Comparison of ENCODE assay signal across 8 mouse cellular contexts in genomic region chr15:27808596-27809276, GRCm38 (mm10).
DNase-seq lines count a peak whose midpoint lies in the region; ATAC-seq lines count a peak whose summit lies in the region.

No protein-coding gene starts in this region.

- WGBS in forebrain, embryonic 14.5 days, result 49% methylated on average over 5 of the region's 5 CpGs
- WGBS in intestine, embryonic 14.5 days, result 35% methylated on average over 5 of the region's 5 CpGs
- WGBS in liver, embryonic 11.5 days, result 54% methylated on average over 5 of the region's 5 CpGs

- no peak overlapping the region for H3K4me2 ChIP-seq in forebrain, embryonic 14.5 days (ENCODE audit: low read length)
- no peak overlapping the region for H3K4me2 ChIP-seq in intestine, embryonic 14.5 days (ENCODE audit: low read length)
- H3K4me2 ChIP-seq in liver, embryonic 11.5 days, result no peak overlapping the region

- H3K27me3 ChIP-seq in forebrain, embryonic 14.5 days (replicated peaks; ENCODE audit: control insufficient read depth, insufficient read depth, low read length), result no peaks in the 10 kb centered on the region
- no peaks in the 10 kb centered on the region for H3K27me3 ChIP-seq in intestine, embryonic 14.5 days (replicated peaks; ENCODE audit: control insufficient read depth, insufficient read depth, low read length)
- H3K27me3 ChIP-seq in liver, embryonic 11.5 days (replicated peaks; ENCODE audit: control insufficient read depth, insufficient read depth, low read length), result no peaks in the 10 kb centered on the region

- H3K9me3 ChIP-seq in forebrain, embryonic 14.5 days (replicated peaks; ENCODE audit: control insufficient read depth, low read length), result no peaks in the 10 kb centered on the region
- H3K9me3 ChIP-seq in intestine, embryonic 14.5 days (ENCODE audit: control insufficient read depth, low read length), result no peaks in the 10 kb centered on the region
- no peaks in the 10 kb centered on the region for H3K9me3 ChIP-seq in liver, embryonic 11.5 days (ENCODE audit: control insufficient read depth, low read length)

- H3K36me3 ChIP-seq in forebrain, embryonic 14.5 days (ENCODE audit: control insufficient read depth, insufficient read depth, low read length), result peaks cover 56% of the 10 kb centered on the region
- peaks cover 37% of the 10 kb centered on the region for H3K36me3 ChIP-seq in intestine, embryonic 14.5 days (ENCODE audit: control insufficient read depth, insufficient read depth, low read length)
- H3K36me3 ChIP-seq in liver, embryonic 11.5 days (ENCODE audit: control insufficient read depth, insufficient read depth, low read length), result peaks cover 3% of the 10 kb centered on the region; the same call in 1 of the 2 replicates

- no peak overlapping the region for H3K9ac ChIP-seq in forebrain, embryonic 14.5 days (ENCODE audit: low read length)
- H3K9ac ChIP-seq in intestine, embryonic 14.5 days (ENCODE audit: low read length), result no peak overlapping the region
- H3K9ac ChIP-seq in liver, embryonic 11.5 days (ENCODE audit: low read depth, low read length), result no peak overlapping the region

- ATAC-seq in forebrain, embryonic 14.5 days, result peak; percentile 40; the same call in 1 of the 2 replicates
- 0 out of 2 replicates have a peak, but pooled peaks have one; percentile 30 for ATAC-seq in intestine, embryonic 14.5 days (replicated peaks; ENCODE audit: low FRiP score, low TSS enrichment, low read depth)
- ATAC-seq in liver, embryonic 11.5 days (replicated peaks; ENCODE audit: low FRiP score), result no peak

- H3K4me3 ChIP-seq in forebrain, embryonic 14.5 days (ENCODE audit: low read depth, low read length), result no peak overlapping the region
- no peak overlapping the region for H3K4me3 ChIP-seq in intestine, embryonic 14.5 days (ENCODE audit: low read depth, low read length)
- no peak overlapping the region for H3K4me3 ChIP-seq in liver, embryonic 11.5 days (ENCODE audit: low read depth, low read length)

- peaks cover 12% of the 10 kb centered on the region; the same call in 1 of the 2 replicates for H3K4me1 ChIP-seq in forebrain, embryonic 14.5 days (ENCODE audit: control insufficient read depth, insufficient read depth, low read length)
- peaks cover 55% of the 10 kb centered on the region for H3K4me1 ChIP-seq in intestine, embryonic 14.5 days (replicated peaks; ENCODE audit: control insufficient read depth, insufficient read depth, low read length)
- H3K4me1 ChIP-seq in liver, embryonic 11.5 days (replicated peaks; ENCODE audit: control insufficient read depth, insufficient read depth, low read length), result peaks cover 7% of the 10 kb centered on the region

- peak; percentile 41 to 61 for DNase-seq in heart, adult 18-20 months
- DNase-seq in heart, postnatal 25 days (ENCODE audit: low spot score), result no peak
- peak; percentile 6 for DNase-seq in adipocyte (ENCODE audit: low spot score)
- DNase-seq in forebrain, embryonic 14.5 days (ENCODE audit: low spot score), result peak; percentile 63
- no peak for DNase-seq in intestine, embryonic 14.5 days (ENCODE audit: low spot score)
- no peak for DNase-seq in liver, embryonic 11.5 days (ENCODE audit: low spot score)
- peak; percentile 21 for DNase-seq in testis, postnatal 14 days (ENCODE audit: low spot score)
- no peak for DNase-seq in spleen, adult 18-20 months

- intact Hi-C loops in heart, postnatal 25 days (cut with DNase I), result loop anchor here (5.0 kb wide), 2 partner anchors 36 to 51 kb away; no protein-coding TSS in a partner anchor

- no peak overlapping the region for H3K27ac ChIP-seq in forebrain, embryonic 14.5 days (ENCODE audit: low read depth, low read length)
- peak overlapping the region; percentile 69 for H3K27ac ChIP-seq in intestine, embryonic 14.5 days (ENCODE audit: low read depth)
- H3K27ac ChIP-seq in liver, embryonic 11.5 days (ENCODE audit: low read depth, low read length), result peak overlapping the region; percentile 48; the same call in 1 of the 2 replicates

Comparison
In these comparisons a context has a peak if more than half of its experiments do, and no peak if none do; other contexts are left out.
1. DNase-seq: peak in heart, adult 18-20 months (2 of 2), adipocyte (single experiment), forebrain, embryonic 14.5 days (single experiment) and testis, postnatal 14 days (single experiment); none in heart, postnatal 25 days (single experiment), intestine, embryonic 14.5 days (single experiment), liver, embryonic 11.5 days (single experiment) and spleen, adult 18-20 months (0 of 2).